Mouse (Mus musculus) hindbrain, embryonic 16.5 days (tissue): Measurements from ENCODE around the gene Tagln2. TPM values are rescaled to one million over a fixed set of nuclear protein-coding genes. Genes with fewer than 3 reads are reported as not detected.
A peak's percentile ranks its signal among the peaks of the same experiment; 100 is the strongest.

ENCODE experiments used
- ATAC-seq: fragments of 200-750 bp; cut with Nextera tagmentation; 2 replicates; pipeline ENCODE4 v1.8.0; 2017; ENCODE audit warnings: moderate TSS enrichment, moderate library complexity
- H3K27ac ChIP-seq: fragments of 300-500 bp; sonication (generic); 2 replicates; pipeline ENCODE4 v1.5.1; 2014; ENCODE audit warnings: low read depth, mild to moderate bottlenecking, control low read depth, low read length, moderate library complexity
- H3K27me3 ChIP-seq: fragments of 300-500 bp; sonication (generic); replicated peaks from 2 replicates; pipeline ENCODE4 v1.6.1; 2014; ENCODE audit warnings: low read length; ENCODE audit not compliant: control insufficient read depth, insufficient read depth
- H3K36me3 ChIP-seq: fragments of 300-500 bp; sonication (generic); 2 replicates; pipeline ENCODE4 v1.6.1; 2014; ENCODE audit warnings: mild to moderate bottlenecking, low read length, moderate library complexity, mixed read lengths; ENCODE audit not compliant: control insufficient read depth, insufficient read depth
- H3K4me1 ChIP-seq: fragments of 300-500 bp; sonication (generic); 2 replicates; pipeline ENCODE4 v1.6.1; 2014; ENCODE audit warnings: low read depth, low read length; ENCODE audit not compliant: control insufficient read depth, insufficient read depth
- H3K4me2 ChIP-seq: fragments of 300-500 bp; sonication (generic); 2 replicates; pipeline ENCODE4 v1.6.1; 2014; ENCODE audit warnings: mild to moderate bottlenecking, low read length, control low read depth, moderate library complexity
- H3K4me3 ChIP-seq: fragments of 300-500 bp; sonication (generic); 2 replicates; pipeline ENCODE4 v1.5.1; 2014; ENCODE audit warnings: mild to moderate bottlenecking, low read length, control low read depth, moderate library complexity
- H3K9ac ChIP-seq: fragments of 300-500 bp; sonication (generic); 2 replicates; pipeline ENCODE4 v1.6.1; 2014; ENCODE audit warnings: low read depth, mild to moderate bottlenecking, control low read depth, low read length, moderate library complexity
- H3K9me3 ChIP-seq: fragments of 300-500 bp; sonication (generic); 2 replicates; pipeline ENCODE4 v1.6.1; 2014; ENCODE audit warnings: mild to moderate bottlenecking, low read length, moderate library complexity; ENCODE audit not compliant: control insufficient read depth
- WGBS: fragments of 180-500 bp; shearing (Covaris S2); extraction: QIAGEN DNeasy Blood & Tissue Kit; methylation state at CpG from one replicate; pipeline ENCODE4 v1.1.7; 2014; 5-methylcytosine and 5-hydroxymethylcytosine counted together
- polyA plus RNA-seq: library from polyadenylated mRNA; unstranded; fragments of >200 nt; fragmentation: Nextera tagmentation; extraction: Ambion mirVana; gene quantifications from 2 replicates; pipeline ENCODE4 v1.2.1, GENCODE M21; 2015

The Tagln2 gene
- polyA plus RNA-seq, 1 experiment from 2014 or later, result 71.7 TPM

DNA sequence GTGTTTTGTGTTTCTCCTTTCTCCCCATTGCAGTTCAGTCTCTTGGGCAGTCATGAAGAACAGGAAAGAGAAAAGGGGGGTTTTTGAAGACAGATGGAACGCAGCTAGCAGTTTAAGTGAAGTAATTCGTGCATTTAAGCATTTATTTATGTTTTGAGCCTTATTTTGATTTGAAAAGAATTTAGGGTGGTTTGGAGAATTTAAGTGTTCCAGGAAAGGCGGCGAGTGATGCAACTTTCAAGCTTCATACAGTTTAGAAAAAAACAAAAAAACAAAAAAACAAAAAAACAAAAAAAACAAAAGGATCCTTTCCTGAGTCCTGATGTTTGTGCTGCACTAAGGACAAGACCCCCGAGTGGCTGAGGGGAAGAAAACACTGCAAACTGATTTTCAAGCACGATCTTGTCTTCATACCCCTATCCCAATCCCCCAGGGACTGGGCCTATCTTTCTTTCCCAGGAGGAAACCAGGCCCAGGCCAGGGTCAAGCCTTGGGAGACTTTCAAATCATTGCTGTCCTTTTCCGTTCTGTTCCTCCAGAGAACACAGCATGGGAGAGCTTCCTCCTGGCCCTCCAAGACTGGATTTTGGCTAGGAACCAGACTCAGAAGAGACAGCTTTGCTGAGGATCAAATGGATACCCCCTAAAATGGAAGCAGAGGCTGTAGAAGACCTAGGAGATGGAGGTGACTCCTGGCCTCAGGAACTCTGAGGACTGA lies 14.9 kb downstream of the Tagln2 start:
- 81% methylated on average over 7 of the region's 7 CpGs for WGBS
- H3K4me2 ChIP-seq, result no peak overlapping the region
- H3K27ac ChIP-seq, result no peak overlapping the region
- H3K27me3 ChIP-seq, result no peaks in the 10 kb centered on the region
- H3K9me3 ChIP-seq, result no peaks in the 10 kb centered on the region
- ATAC-seq, result no peak
- 0 out of 2 replicates have a peak, but pooled peaks cover 3% of the 10 kb centered on the region for H3K4me1 ChIP-seq
- no peaks in the 10 kb centered on the region for H3K36me3 ChIP-seq
- H3K4me3 ChIP-seq, result no peak overlapping the region
- H3K9ac ChIP-seq, result no peak overlapping the region

DNA sequence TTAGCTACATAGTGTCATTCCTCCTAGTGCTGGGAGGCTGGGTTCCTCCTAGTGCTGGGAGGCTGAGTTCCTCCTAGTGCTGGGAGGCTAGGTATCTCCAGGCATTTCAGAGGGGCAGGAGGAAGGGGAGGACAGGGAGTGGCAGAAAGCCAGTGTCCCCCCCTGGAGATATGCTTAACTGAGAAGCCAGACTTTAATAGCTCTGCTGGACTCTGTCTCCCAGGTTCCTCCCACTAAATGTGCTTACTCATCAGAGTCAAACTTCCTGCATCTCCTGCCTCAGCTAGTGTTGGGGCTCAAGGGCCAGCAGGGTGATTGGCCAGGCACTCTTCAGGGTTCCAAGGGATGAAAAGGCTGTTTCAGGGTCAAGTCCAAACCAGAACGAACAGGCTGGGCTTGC lies 15.5 kb downstream of the Tagln2 start:
- Histone ChIP-seq H3K27ac (no peak overlapping the region), H3K4me3 (no peak overlapping the region), H3K36me3 (no peaks in the 10 kb centered on the region), H3K9me3 (no peaks in the 10 kb centered on the region), H3K4me2 (no peak overlapping the region), H3K4me1 (peaks cover 6% of the 10 kb centered on the region; the same call in 1 of the 2 replicates), H3K27me3 (no peaks in the 10 kb centered on the region), H3K9ac (no peak overlapping the region)
- WGBS, result 74% methylated on average over 1 of the region's 1 CpGs
- ATAC-seq, result no peak

DNA sequence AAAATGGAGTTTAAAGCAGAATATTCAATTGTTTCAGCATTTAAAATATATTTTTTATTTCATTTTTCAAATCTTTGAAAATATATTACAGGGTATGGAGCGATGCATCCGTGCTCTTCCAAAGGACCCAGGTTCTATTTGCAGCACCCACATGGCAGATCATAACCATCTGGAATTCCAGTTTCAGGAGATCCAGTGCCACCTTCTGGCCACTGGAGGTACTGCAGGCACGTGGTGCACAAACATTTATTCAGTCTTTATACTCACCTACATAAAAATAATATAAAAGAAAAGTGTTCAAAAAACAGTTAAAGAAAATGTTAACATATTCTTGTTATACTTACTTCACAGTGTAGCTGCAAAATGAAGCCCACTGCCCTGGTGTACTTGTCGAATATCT lies 18.2 kb downstream of the Tagln2 start:
- peaks cover 9% of the 10 kb centered on the region for H3K4me1 ChIP-seq
- no peak overlapping the region for H3K27ac ChIP-seq
- 76% methylated on average over 4 of the region's 4 CpGs for WGBS
- no peak overlapping the region for H3K4me3 ChIP-seq
- H3K4me2 ChIP-seq, result no peak overlapping the region
- no peak for ATAC-seq
- no peaks in the 10 kb centered on the region for H3K36me3 ChIP-seq
- 0 out of 2 replicates have a peak, but pooled peaks cover 2% of the 10 kb centered on the region for H3K27me3 ChIP-seq
- no peaks in the 10 kb centered on the region for H3K9me3 ChIP-seq
- H3K9ac ChIP-seq, result no peak overlapping the region

DNA sequence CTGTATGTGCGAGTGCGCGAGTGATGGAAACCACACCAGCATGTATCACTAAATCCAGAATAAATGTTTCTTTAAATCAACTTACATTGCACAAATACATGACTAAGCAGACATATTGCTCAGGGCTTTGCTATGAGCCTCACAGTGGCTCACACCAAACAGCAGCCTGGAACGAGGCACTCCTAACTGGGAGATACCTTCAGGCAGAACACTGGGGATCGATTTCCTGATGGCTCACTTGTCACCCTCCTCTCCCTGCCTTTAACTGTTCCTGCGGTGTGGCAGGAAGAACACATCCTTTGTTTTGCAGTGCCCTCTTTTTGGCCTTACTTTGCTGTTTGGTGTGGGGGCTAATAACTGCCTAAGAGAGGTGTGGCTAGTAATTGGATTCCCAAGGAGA lies 19.8 kb downstream of the Tagln2 start:
- no peak overlapping the region for H3K9ac ChIP-seq
- no peak overlapping the region for H3K4me3 ChIP-seq
- no peaks in the 10 kb centered on the region for H3K36me3 ChIP-seq
- no peaks in the 10 kb centered on the region for H3K9me3 ChIP-seq
- peaks cover 2% of the 10 kb centered on the region; the same call in 1 of the 2 replicates for H3K27me3 ChIP-seq
- peaks cover 7% of the 10 kb centered on the region for H3K4me1 ChIP-seq
- 72% methylated on average over 6 of the region's 6 CpGs for WGBS
- no peak overlapping the region for H3K27ac ChIP-seq
- no peak for ATAC-seq
- no peak overlapping the region for H3K4me2 ChIP-seq

DNA sequence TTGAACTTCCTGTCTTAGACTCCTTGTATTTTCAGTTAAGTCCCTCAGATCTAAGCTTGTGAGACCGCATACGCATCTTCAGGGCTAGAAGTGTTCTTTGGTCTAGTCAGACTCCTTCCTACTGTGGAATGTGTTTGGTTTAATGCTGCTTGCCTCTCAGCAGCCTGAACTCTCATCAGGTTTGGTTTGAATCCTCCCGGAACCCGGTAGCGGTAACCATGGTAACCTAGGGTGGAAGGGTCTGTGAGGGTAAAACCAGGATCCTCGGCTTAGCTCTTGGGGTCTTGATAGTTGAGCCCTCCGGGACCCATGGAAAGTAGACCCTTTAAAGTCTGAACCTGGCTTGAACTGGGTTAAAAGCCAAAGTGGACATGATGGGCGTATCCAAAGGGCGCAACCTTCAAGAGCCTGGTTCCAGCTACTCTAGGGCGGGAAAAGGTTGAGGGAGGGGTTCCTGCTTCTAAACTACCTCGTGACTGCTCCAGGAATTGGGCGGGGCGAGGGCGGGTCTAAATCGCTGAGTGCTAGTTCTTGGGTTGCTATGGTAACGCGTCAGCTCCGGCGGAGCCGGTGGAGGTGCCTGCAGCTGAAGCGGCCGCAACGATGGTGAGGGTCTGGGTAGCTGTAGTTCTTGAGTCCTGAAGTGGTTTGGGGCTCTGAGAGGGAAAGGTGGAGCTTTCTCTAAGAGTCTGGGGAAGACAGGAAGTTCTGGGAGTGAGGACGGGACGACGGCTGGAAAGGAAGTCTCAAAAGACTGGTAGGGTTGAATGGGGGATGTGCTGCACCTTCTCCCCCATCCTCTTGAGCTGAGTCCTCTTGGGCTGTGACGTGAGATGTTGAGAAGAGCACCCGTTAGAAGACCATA lies 21.0 kb downstream of the Tagln2 start, which contains the start of gene Cfap45:
Gene Cfap45 (plus strand): TSS at position 226 of the 865 bp plus-strand sequence.
- H3K4me2 ChIP-seq, result peak within 1 kb of the TSS; percentile 93
- peaks cover 2% of the 10 kb centered on the region; the same call in 1 of the 2 replicates for H3K27me3 ChIP-seq
- peaks cover 10% of the 10 kb centered on the region for H3K4me1 ChIP-seq
- peak within 1 kb of the TSS; percentile 46 for H3K4me3 ChIP-seq
- peak; percentile 94 for ATAC-seq
- WGBS, result 4% methylated on average over 28 of the region's 28 CpGs
- no peaks in the 10 kb centered on the region for H3K36me3 ChIP-seq
- H3K9me3 ChIP-seq, result no peaks in the 10 kb centered on the region
- H3K27ac ChIP-seq, result peak within 1 kb of the TSS; percentile 44; the same call in 1 of the 2 replicates
- H3K9ac ChIP-seq, result peak within 1 kb of the TSS; percentile 54

DNA sequence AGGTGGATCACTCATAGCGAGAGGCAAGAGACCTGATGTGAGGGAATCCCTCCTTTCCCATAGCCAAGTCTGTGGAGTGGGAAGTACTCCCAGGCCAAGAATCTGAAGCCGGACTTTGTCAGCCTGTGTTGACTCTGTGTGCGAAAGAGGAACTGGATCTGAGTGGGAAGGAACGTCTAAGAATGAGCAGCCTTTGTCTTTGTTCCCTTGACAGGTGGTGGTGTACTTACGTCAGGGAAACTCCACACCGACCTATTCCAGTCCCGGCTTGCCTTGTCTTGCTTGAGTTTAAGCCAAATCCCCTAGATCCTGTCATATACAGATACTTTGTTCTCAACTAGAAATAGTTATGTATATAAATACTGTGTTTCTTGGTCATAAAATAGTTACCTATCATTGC lies 22.7 kb downstream of the Tagln2 start:
- 70% methylated on average over 7 of the region's 7 CpGs for WGBS

DNA sequence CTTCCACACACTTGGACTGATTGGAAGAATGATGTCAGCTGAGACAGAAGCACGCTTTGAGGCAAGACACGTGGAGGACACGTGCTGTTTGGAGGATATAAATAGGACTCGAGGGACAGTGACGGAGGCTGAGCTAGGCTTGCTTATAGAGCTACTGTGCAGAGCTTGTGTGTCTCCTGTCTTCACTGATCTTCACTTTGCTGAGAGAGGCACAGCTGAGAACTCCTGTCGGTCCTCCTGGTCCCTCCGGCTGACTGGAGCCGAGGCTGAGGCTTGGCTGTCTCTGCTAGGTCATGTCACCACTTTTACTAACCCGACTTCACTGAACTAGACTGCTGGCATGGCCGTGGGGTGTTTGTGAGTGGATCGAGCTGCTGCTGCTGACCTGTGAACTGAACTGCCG lies 23.9 kb downstream of the Tagln2 start:
- no peak for ATAC-seq
- Histone ChIP-seq H3K4me2 (no peak overlapping the region), H3K36me3 (no peaks in the 10 kb centered on the region), H3K4me3 (no peak overlapping the region), H3K27ac (no peak overlapping the region), H3K27me3 (peaks cover 2% of the 10 kb centered on the region; the same call in 1 of the 2 replicates), H3K9me3 (no peaks in the 10 kb centered on the region), H3K9ac (no peak overlapping the region), H3K4me1 (peaks cover 10% of the 10 kb centered on the region)
- 67% methylated on average over 12 of the region's 12 CpGs for WGBS

More for the DNA sequence above, 22.7 kb downstream of the Tagln2 start:
- no peaks in the 10 kb centered on the region for H3K9me3 ChIP-seq
- H3K4me3 ChIP-seq, result no peak overlapping the region
- peaks cover 2% of the 10 kb centered on the region; the same call in 1 of the 2 replicates for H3K27me3 ChIP-seq
- no peak overlapping the region for H3K4me2 ChIP-seq
- peaks cover 10% of the 10 kb centered on the region for H3K4me1 ChIP-seq
- no peak overlapping the region for H3K9ac ChIP-seq
- no peak overlapping the region for H3K27ac ChIP-seq
- H3K36me3 ChIP-seq, result no peaks in the 10 kb centered on the region
- ATAC-seq, result no peak

DNA sequence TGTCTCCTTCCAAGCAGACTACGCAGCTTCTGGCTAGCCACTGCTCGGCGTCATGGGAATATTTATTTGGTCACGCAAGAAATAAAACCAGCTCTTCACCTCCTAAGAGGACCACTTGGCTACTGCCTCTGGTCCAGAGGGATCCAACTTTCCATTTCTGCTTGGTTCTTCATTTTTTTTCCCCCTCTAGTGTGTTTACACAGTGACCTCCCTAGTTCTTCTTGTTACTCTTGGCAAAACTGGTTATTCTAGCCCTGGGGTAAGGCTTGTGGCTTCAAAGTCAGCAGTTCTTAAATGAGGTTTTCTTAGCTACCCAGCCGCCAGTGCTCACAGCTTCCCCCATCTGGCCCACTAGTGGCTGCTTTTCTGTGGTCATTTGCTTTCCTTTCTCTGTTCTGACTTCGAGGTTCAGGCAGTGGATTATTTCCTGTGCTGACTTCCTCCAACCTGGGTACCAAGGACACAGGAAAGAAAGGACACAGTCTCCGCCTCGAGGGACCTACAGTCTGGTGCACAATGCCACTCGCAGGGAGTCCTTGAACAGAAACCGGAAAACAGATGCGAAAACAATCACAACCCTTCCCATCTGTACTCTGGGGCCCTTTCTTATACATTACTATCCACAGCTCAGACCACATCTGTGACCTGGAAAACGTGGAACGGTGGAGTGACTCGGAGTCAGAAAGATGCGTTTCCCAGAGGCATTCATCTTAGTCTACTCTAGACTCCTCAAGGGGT lies 25.3 kb downstream of the Tagln2 start:
- WGBS, result 37% methylated on average over 15 of the region's 15 CpGs
- H3K36me3 ChIP-seq, result no peaks in the 10 kb centered on the region
- H3K4me1 ChIP-seq, result peaks cover 8% of the 10 kb centered on the region
- no peaks in the 10 kb centered on the region for H3K9me3 ChIP-seq
- H3K4me2 ChIP-seq, result peak overlapping the region; percentile 24
- H3K9ac ChIP-seq, result no peak overlapping the region; the same call in 1 of the 2 replicates
- H3K27me3 ChIP-seq, result peaks cover 2% of the 10 kb centered on the region; the same call in 1 of the 2 replicates
- H3K4me3 ChIP-seq, result no peak overlapping the region
- 0 out of 2 replicates have a peak overlapping the region, but pooled peaks have one; percentile 18 for H3K27ac ChIP-seq
- ATAC-seq, result no peak
